Mouse (Mus musculus) bone marrow, adult 2 months (tissue): Measurements from ENCODE around the gene Spg7.

Experiments used
- CTCF ChIP-seq: fragments of 200-500 bp; IDR thresholded peaks from 2 replicates; pipeline ENCODE4 v1.5.1; 2011; ENCODE audit warnings: low read length, control low read depth; ENCODE audit not compliant: control insufficient read depth, insufficient read depth
- POLR2A ChIP-seq: fragments of 200-500 bp; IDR thresholded peaks from 2 replicates; pipeline ENCODE4 v1.6.1; 2011; ENCODE audit warnings: low read depth, mild to moderate bottlenecking, control low read depth, low read length, borderline replicate concordance; ENCODE audit not compliant: control insufficient read depth

DNA sequence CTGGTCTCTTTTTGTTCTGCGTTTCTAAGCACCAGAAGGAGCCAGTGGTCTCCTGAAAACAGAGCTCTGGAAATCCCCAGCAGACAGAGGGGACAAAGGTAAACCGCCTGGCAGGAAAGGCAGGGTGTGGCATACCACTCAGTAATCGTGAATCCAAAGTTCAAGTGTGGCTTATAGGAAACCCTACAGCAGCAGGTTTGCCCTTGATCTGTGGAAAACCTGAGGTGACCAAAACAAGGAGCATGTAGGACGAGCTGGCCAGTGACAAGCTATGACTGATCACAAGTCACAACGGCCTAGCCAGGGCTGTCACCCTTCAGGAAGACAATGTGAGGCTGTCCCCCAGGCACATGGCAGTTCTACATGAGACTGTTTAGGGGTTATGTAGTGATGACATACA lies 11.3 kb upstream of the Spg7 start:
- TF ChIP-seq CTCF (no peak), POLR2A (no peak)
